ENCODE assay signal across 27 mouse cellular contexts in the genomic region with DNA sequence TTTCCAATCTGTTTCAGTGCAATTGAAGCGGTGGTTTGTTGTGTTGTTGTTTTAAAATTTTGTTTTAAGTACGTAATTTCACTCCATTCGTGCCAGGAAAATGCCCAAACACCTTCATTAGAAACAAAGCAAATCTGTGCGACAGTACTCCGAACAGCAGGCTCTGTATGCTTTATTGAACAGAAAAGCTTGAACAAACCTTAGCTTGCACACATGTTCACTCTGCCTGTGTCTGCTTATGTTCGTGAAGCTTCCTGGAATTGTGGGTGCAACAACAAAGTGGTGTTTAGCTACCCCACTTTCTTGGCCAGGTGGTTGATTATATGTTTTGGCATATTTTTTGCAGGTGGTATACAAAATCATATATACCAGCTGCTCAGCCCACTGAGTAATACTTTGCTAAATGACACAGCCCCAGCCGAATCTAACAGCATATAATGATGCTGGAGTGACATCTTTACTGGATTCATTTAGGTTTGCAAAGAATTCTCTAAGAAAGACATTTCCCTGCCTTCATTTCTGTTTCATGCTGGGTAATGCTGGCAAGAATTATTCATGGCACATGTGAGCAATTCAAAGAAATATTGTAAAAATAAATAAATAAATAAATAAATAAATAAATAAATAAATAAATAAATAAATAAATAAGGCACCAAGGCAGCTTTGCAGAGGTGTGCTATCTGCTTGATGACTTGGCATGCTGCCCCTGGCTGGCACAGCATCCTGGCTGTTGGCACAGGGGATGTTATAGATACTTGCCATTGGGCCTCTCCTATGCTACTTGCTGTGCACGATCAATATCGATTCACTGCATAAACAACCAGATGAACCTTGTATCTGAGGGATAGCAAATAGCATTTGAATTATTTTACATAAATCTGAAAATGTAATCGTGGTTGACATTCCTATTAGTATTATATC.
DNase-seq lines count a peak whose midpoint lies in the region; ATAC-seq and TF ChIP-seq lines count a peak whose summit lies in the region.
"Had no signal": no experiment of that assay in that cellular context is flagged by ENCODE, and none has a peak within 500 bp of the region (broad histone marks: within the 10 kb centered on the region; RNA-seq: fewer than 3 reads in every experiment).

No protein-coding gene starts in this region.

- no peak overlapping the region for H3K27ac ChIP-seq in forebrain, embryonic 13.5 days
- H3K27ac ChIP-seq in forebrain, embryonic 11.5 days (ENCODE audit: low read depth, low read length) = no peak overlapping the region
- H3K27ac ChIP-seq in midbrain, embryonic 15.5 days = no peak overlapping the region
- no peak overlapping the region for H3K27ac ChIP-seq in midbrain, embryonic 11.5 days (ENCODE audit: low read depth, low read length)
- no peak overlapping the region for H3K27ac ChIP-seq in forebrain, postnatal 0 days (ENCODE audit: low read depth, low read length)
- H3K27ac ChIP-seq: embryonic facial prominence, embryonic 15.5 days; left cerebral cortex, adult 2 months; limb, embryonic 10.5 days; liver, embryonic 15.5 days; lung, embryonic 15.5 days; neural tube, embryonic 12.5 days; stomach, embryonic 15.5 days had no signal

- WGBS in forebrain, embryonic 13.5 days = 71% methylated on average over 10 of the region's 10 CpGs
- 92% methylated on average over 10 of the region's 10 CpGs for WGBS in forebrain, embryonic 11.5 days
- WGBS in midbrain, embryonic 15.5 days = 86% methylated on average over 10 of the region's 10 CpGs
- 89% methylated on average over 10 of the region's 10 CpGs for WGBS in midbrain, embryonic 11.5 days
- WGBS in forebrain, postnatal 0 days = 52% methylated on average over 10 of the region's 10 CpGs

- no peak overlapping the region for H3K4me2 ChIP-seq in forebrain, embryonic 13.5 days
- no peak overlapping the region for H3K4me2 ChIP-seq in forebrain, embryonic 11.5 days (ENCODE audit: low read depth, low read length, severe bottlenecking)
- H3K4me2 ChIP-seq in midbrain, embryonic 15.5 days = no peak overlapping the region
- no peak overlapping the region for H3K4me2 ChIP-seq in midbrain, embryonic 11.5 days
- no peak overlapping the region for H3K4me2 ChIP-seq in forebrain, postnatal 0 days (ENCODE audit: low read depth)
- H3K4me2 ChIP-seq: embryonic facial prominence, embryonic 15.5 days; heart, embryonic 12.5 days; liver, embryonic 15.5 days; lung, embryonic 15.5 days; neural tube, embryonic 12.5 days; stomach, embryonic 15.5 days had no signal

- no peaks in the 10 kb centered on the region for H3K4me1 ChIP-seq in forebrain, embryonic 13.5 days
- H3K4me1 ChIP-seq in forebrain, embryonic 11.5 days (replicated peaks; ENCODE audit: control insufficient read depth, insufficient read depth, low read length) = no peaks in the 10 kb centered on the region
- H3K4me1 ChIP-seq in midbrain, embryonic 15.5 days = no peaks in the 10 kb centered on the region
- H3K4me1 ChIP-seq in midbrain, embryonic 11.5 days (ENCODE audit: control insufficient read depth, insufficient read depth, low read length) = no peaks in the 10 kb centered on the region
- H3K4me1 ChIP-seq in forebrain, postnatal 0 days (ENCODE audit: insufficient read depth) = no peaks in the 10 kb centered on the region
- H3K4me1 ChIP-seq: embryonic facial prominence, embryonic 15.5 days; heart, embryonic 12.5 days; limb, embryonic 10.5 days; liver, embryonic 15.5 days; lung, embryonic 15.5 days; megakaryocyte, embryonic 14.5 days; neural tube, embryonic 12.5 days; stomach, embryonic 15.5 days had no signal

- no peak for ATAC-seq in cerebellum, adult (ENCODE audit: insufficient number of reproducible peaks, low FRiP score, low TSS enrichment)
- peak; percentile 74 for ATAC-seq in forebrain, embryonic 13.5 days
- ATAC-seq in forebrain, embryonic 11.5 days (replicated peaks; ENCODE audit: low FRiP score) = no peak
- 0 out of 2 replicates have a peak, but pooled peaks have one; percentile 50 for ATAC-seq in midbrain, embryonic 15.5 days (replicated peaks)
- no peak for ATAC-seq in midbrain, embryonic 11.5 days (ENCODE audit: low FRiP score)
- ATAC-seq in forebrain, postnatal 0 days = no peak
- ATAC-seq: activated CD4-positive, CD25-positive, alpha-beta regulatory T cell, adult 4 months; inflammation-experienced regulatory T-cells, adult 6 months had no signal

- H3K4me3 ChIP-seq in forebrain, embryonic 13.5 days = no peak overlapping the region
- H3K4me3 ChIP-seq in forebrain, embryonic 11.5 days (ENCODE audit: low read depth, low read length) = no peak overlapping the region
- no peak overlapping the region for H3K4me3 ChIP-seq in midbrain, embryonic 15.5 days
- H3K4me3 ChIP-seq in midbrain, embryonic 11.5 days (ENCODE audit: low read depth, low read length) = no peak overlapping the region
- no peak overlapping the region for H3K4me3 ChIP-seq in forebrain, postnatal 0 days (ENCODE audit: low read depth, low read length)
- H3K4me3 ChIP-seq: embryonic facial prominence, embryonic 15.5 days; heart, embryonic 12.5 days; left cerebral cortex, adult 2 months; limb, embryonic 10.5 days; liver, embryonic 15.5 days; lung, embryonic 15.5 days; megakaryocyte, embryonic 14.5 days; neural tube, embryonic 12.5 days; stomach, embryonic 15.5 days had no signal

- H3K9me3 ChIP-seq in forebrain, embryonic 13.5 days (replicated peaks) = no peaks in the 10 kb centered on the region
- no peaks in the 10 kb centered on the region for H3K9me3 ChIP-seq in forebrain, embryonic 11.5 days (ENCODE audit: control insufficient read depth, low read length)
- H3K9me3 ChIP-seq in midbrain, embryonic 15.5 days = no peaks in the 10 kb centered on the region
- no peaks in the 10 kb centered on the region for H3K9me3 ChIP-seq in midbrain, embryonic 11.5 days (ENCODE audit: control insufficient read depth, low read length)
- no peaks in the 10 kb centered on the region for H3K9me3 ChIP-seq in forebrain, postnatal 0 days (ENCODE audit: low read length)
- H3K9me3 ChIP-seq: embryonic facial prominence, embryonic 15.5 days; heart, embryonic 12.5 days; limb, embryonic 10.5 days; liver, embryonic 15.5 days; lung, embryonic 15.5 days; megakaryocyte, embryonic 14.5 days; neural tube, embryonic 12.5 days; stomach, embryonic 15.5 days had no signal

- no peaks in the 10 kb centered on the region for H3K27me3 ChIP-seq in forebrain, embryonic 13.5 days
- H3K27me3 ChIP-seq in forebrain, embryonic 11.5 days (ENCODE audit: control insufficient read depth, insufficient read depth, low read length) = no peaks in the 10 kb centered on the region
- no peaks in the 10 kb centered on the region for H3K27me3 ChIP-seq in midbrain, embryonic 15.5 days (replicated peaks)
- no peaks in the 10 kb centered on the region for H3K27me3 ChIP-seq in midbrain, embryonic 11.5 days (ENCODE audit: control insufficient read depth, insufficient read depth, low read length)
- no peaks in the 10 kb centered on the region for H3K27me3 ChIP-seq in forebrain, postnatal 0 days (ENCODE audit: insufficient read depth, low read length)
- H3K27me3 ChIP-seq: embryonic facial prominence, embryonic 15.5 days; heart, embryonic 12.5 days; liver, embryonic 15.5 days; lung, embryonic 15.5 days; megakaryocyte, embryonic 14.5 days; neural tube, embryonic 12.5 days; stomach, embryonic 15.5 days had no signal

- no peak overlapping the region for H3K9ac ChIP-seq in forebrain, embryonic 13.5 days
- H3K9ac ChIP-seq in forebrain, embryonic 11.5 days (ENCODE audit: low read length) = no peak overlapping the region
- no peak overlapping the region for H3K9ac ChIP-seq in midbrain, embryonic 15.5 days
- no peak overlapping the region for H3K9ac ChIP-seq in midbrain, embryonic 11.5 days (ENCODE audit: low read length)
- no peak overlapping the region for H3K9ac ChIP-seq in forebrain, postnatal 0 days
- H3K9ac ChIP-seq: embryonic facial prominence, embryonic 15.5 days; heart, embryonic 12.5 days; liver, embryonic 15.5 days; lung, embryonic 15.5 days; neural tube, embryonic 12.5 days; stomach, embryonic 15.5 days had no signal

- TF ChIP-seq CTCF in forebrain, postnatal 0 days (IDR thresholded peaks at IDR 0.05; ENCODE audit: low read depth) = no peak

- H3K36me3 ChIP-seq in forebrain, embryonic 13.5 days (ENCODE audit: poor library complexity, severe bottlenecking) = no peaks in the 10 kb centered on the region
- no peaks in the 10 kb centered on the region for H3K36me3 ChIP-seq in forebrain, embryonic 11.5 days (ENCODE audit: control insufficient read depth, insufficient read depth, low read length)
- no peaks in the 10 kb centered on the region for H3K36me3 ChIP-seq in midbrain, embryonic 15.5 days (replicated peaks)
- no peaks in the 10 kb centered on the region for H3K36me3 ChIP-seq in midbrain, embryonic 11.5 days (ENCODE audit: control insufficient read depth, insufficient read depth, low read length)
- no peaks in the 10 kb centered on the region for H3K36me3 ChIP-seq in forebrain, postnatal 0 days (ENCODE audit: insufficient read depth)
- H3K36me3 ChIP-seq: embryonic facial prominence, embryonic 15.5 days; heart, embryonic 12.5 days; limb, embryonic 10.5 days; liver, embryonic 15.5 days; lung, embryonic 15.5 days; neural tube, embryonic 12.5 days; stomach, embryonic 15.5 days had no signal

- DNase-seq in cerebellum, postnatal 10 days = peak; percentile 75 to 89
- DNase-seq in forebrain, embryonic 11.5 days (ENCODE audit: low spot score) = no peak
- no peak for DNase-seq in midbrain, embryonic 11.5 days (ENCODE audit: low spot score, missing footprints)
- DNase-seq in forebrain, postnatal 0 days = peak; percentile 34
- no peak for DNase-seq in spleen, postnatal 10 days (ENCODE audit: low spot score in 2 of 2)
- DNase-seq: adrenal gland, adult 8-10 months; gastrocnemius, postnatal 10 days; heart, postnatal 10 days; kidney, adult 18-20 months; kidney, postnatal 10 days; liver; lung, postnatal 36 days; thymus, postnatal 25 days had no signal

Comparison
In these comparisons a context has a peak if more than half of its experiments do, and no peak if none do; other contexts are left out.
1. DNase-seq: peak in cerebellum, postnatal 10 days (2 of 2) and forebrain, postnatal 0 days (single experiment); none in forebrain, embryonic 11.5 days (single experiment), midbrain, embryonic 11.5 days (single experiment) and spleen, postnatal 10 days (0 of 2).
2. ATAC-seq: peak in forebrain, embryonic 13.5 days (single experiment) and midbrain, embryonic 15.5 days (single experiment); none in cerebellum, adult (single experiment), forebrain, embryonic 11.5 days (single experiment), midbrain, embryonic 11.5 days (single experiment) and forebrain, postnatal 0 days (single experiment).